Mouse (Mus musculus): ENCODE data around the gene Pgp. TPM values are rescaled to one million over a fixed set of nuclear protein-coding genes. Genes with fewer than 3 reads are reported as not detected.

Gene Pgp
- total RNA-seq, 1 experiment from 2014 or later, result 21.6 TPM

GRCm38 (mm10) chr17:24479431-24479830 lies 9.2 kb downstream of the Pgp start:
- no peak for ATAC-seq (replicated peaks; ENCODE audit: low read depth, poor library complexity, severe bottlenecking)

GRCm38 (mm10) chr17:24480201-24480826 lies 10.1 kb downstream of the Pgp start:
- no peak for ATAC-seq (replicated peaks; ENCODE audit: low read depth, poor library complexity, severe bottlenecking)

GRCm38 (mm10) chr17:24481027-24481815 lies 11.0 kb downstream of the Pgp start:
- ATAC-seq (replicated peaks; ENCODE audit: low read depth, poor library complexity, severe bottlenecking), result no peak

GRCm38 (mm10) chr17:24483495-24483894 lies 13.3 kb downstream of the Pgp start:
- ATAC-seq (replicated peaks; ENCODE audit: low read depth, poor library complexity, severe bottlenecking), result no peak

- no peak for ATAC-seq (replicated peaks; ENCODE audit: low read depth, poor library complexity, severe bottlenecking)
Observed at GRCm38 (mm10) chr17:24485090-24485860, 15.1 kb downstream of the Pgp start.

- peak; percentile 31; the same call in 1 of the 2 replicates for ATAC-seq (replicated peaks; ENCODE audit: low read depth, poor library complexity, severe bottlenecking)
Observed at GRCm38 (mm10) chr17:24488186-24488661, 18.0 kb downstream of the Pgp start, which contains the start of gene Caskin1. Caskin1 (plus strand) TSS chr17:24488601.

GRCm38 (mm10) chr17:24488662-24489264 lies 18.6 kb downstream of the Pgp start:
- peak; percentile 36; the same call in 1 of the 2 replicates for ATAC-seq (replicated peaks; ENCODE audit: low read depth, poor library complexity, severe bottlenecking)

GRCm38 (mm10) chr17:24489265-24490030 lies 19.3 kb downstream of the Pgp start:
- ATAC-seq (replicated peaks; ENCODE audit: low read depth, poor library complexity, severe bottlenecking), result no peak

GRCm38 (mm10) chr17:24490399-24490798 lies 20.2 kb downstream of the Pgp start:
- ATAC-seq (replicated peaks; ENCODE audit: low read depth, poor library complexity, severe bottlenecking), result no peak

- ATAC-seq (replicated peaks; ENCODE audit: low read depth, poor library complexity, severe bottlenecking), result peak; percentile 70
Observed at GRCm38 (mm10) chr17:24494627-24495335, 24.6 kb downstream of the Pgp start.

GRCm38 (mm10) chr17:24495443-24495842 lies 25.3 kb downstream of the Pgp start:
- ATAC-seq (replicated peaks; ENCODE audit: low read depth, poor library complexity, severe bottlenecking), result no peak

GRCm38 (mm10) chr17:24496026-24496425 lies 25.8 kb downstream of the Pgp start:
- no peak for ATAC-seq (replicated peaks; ENCODE audit: low read depth, poor library complexity, severe bottlenecking)

- 0 out of 2 replicates have a peak, but pooled peaks have one; percentile 43 for ATAC-seq (replicated peaks; ENCODE audit: low read depth, poor library complexity, severe bottlenecking)
Observed at GRCm38 (mm10) chr17:24502208-24502607, 32.0 kb downstream of the Pgp start.

GRCm38 (mm10) chr17:24504085-24504484 lies 33.9 kb downstream of the Pgp start:
- no peak for ATAC-seq (replicated peaks; ENCODE audit: low read depth, poor library complexity, severe bottlenecking)

GRCm38 (mm10) chr17:24505286-24505955 lies 35.2 kb downstream of the Pgp start:
- no peak for ATAC-seq (replicated peaks; ENCODE audit: low read depth, poor library complexity, severe bottlenecking)

- peak; percentile 7; the same call in 1 of the 2 replicates for ATAC-seq (replicated peaks; ENCODE audit: low read depth, poor library complexity, severe bottlenecking)
Observed at GRCm38 (mm10) chr17:24506332-24507070, 36.3 kb downstream of the Pgp start.

- ATAC-seq (replicated peaks; ENCODE audit: low read depth, poor library complexity, severe bottlenecking), result no peak
Observed at GRCm38 (mm10) chr17:24507129-24507664, 37.0 kb downstream of the Pgp start.
